Mouse (Mus musculus) ZHBTc4 (cell line): ENCODE data around the gene Gm43064.

Source experiments
- DNase-seq: peaks from one replicate; pipeline ENCODE4 v3.0.0-alpha.2; 2011; ENCODE audit warnings: low read depth, low spot score

The Gm43064 gene

GRCm38 (mm10) chr3:103852565-103853299, 43.4 kb downstream of the Gm43064 start:
- DNase-seq = peak; percentile 90

- no peak for DNase-seq
Measured at GRCm38 (mm10) chr3:103853804-103854203, 44.4 kb downstream of the Gm43064 start.

- no peak for DNase-seq
Measured at GRCm38 (mm10) chr3:103857036-103857805, 47.8 kb downstream of the Gm43064 start.

GRCm38 (mm10) chr3:103857977-103858563, 48.7 kb downstream of the Gm43064 start:
- no peak for DNase-seq

GRCm38 (mm10) chr3:103858881-103859801, 49.8 kb downstream of the Gm43064 start, which contains the start of gene Ptpn22:
Gene Ptpn22 (plus strand): TSS chr3:103859795.
- DNase-seq = no peak

GRCm38 (mm10) chr3:103859851-103860391, 50.5 kb downstream of the Gm43064 start:
- DNase-seq = no peak

- no peak for DNase-seq
Measured at GRCm38 (mm10) chr3:103862721-103863220, 53.4 kb downstream of the Gm43064 start.

GRCm38 (mm10) chr3:103864200-103864599, 54.8 kb downstream of the Gm43064 start:
- no peak for DNase-seq

- DNase-seq = no peak
Measured at GRCm38 (mm10) chr3:103867424-103867971, 58.1 kb downstream of the Gm43064 start.

- DNase-seq = no peak
Measured at GRCm38 (mm10) chr3:103868008-103868407, 58.6 kb downstream of the Gm43064 start.

- DNase-seq = no peak
Measured at GRCm38 (mm10) chr3:103872663-103873098, 63.3 kb downstream of the Gm43064 start.

GRCm38 (mm10) chr3:103874329-103874728, 65.0 kb downstream of the Gm43064 start:
- no peak for DNase-seq

GRCm38 (mm10) chr3:103885946-103886345, 76.6 kb downstream of the Gm43064 start:
- peak; percentile 12 for DNase-seq

- DNase-seq = peak; percentile 53
Measured at GRCm38 (mm10) chr3:103887581-103887980, 78.2 kb downstream of the Gm43064 start.
